Mouse (Mus musculus) limb, embryonic 11.5 days (tissue): ENCODE data around the gene Ptar1. TPM values are rescaled to one million over a fixed set of nuclear protein-coding genes. Genes with fewer than 3 reads are reported as not detected.

ENCODE experiments used
- ATAC-seq: fragments of 200-750 bp; cut with Nextera tagmentation; 2 replicates; pipeline ENCODE4 v1.8.0; 2017; ENCODE audit warnings: low read depth; ENCODE audit not compliant: insufficient number of reproducible peaks, low FRiP score, low TSS enrichment
- DNase-seq: peaks from one replicate; pipeline ENCODE4 v3.0.0-alpha.2; 2015; ENCODE audit warnings: low spot score
- H3K27ac ChIP-seq: fragments of 300-500 bp; sonication (generic); replicated peaks from 2 replicates; pipeline ENCODE4 v1.5.1; 2014; ENCODE audit warnings: low read depth, mild to moderate bottlenecking, low read length
- H3K27me3 ChIP-seq: fragments of 300-500 bp; sonication (generic); 2 replicates; pipeline ENCODE4 v1.6.1; 2014; ENCODE audit warnings: mild to moderate bottlenecking, low read length, mixed read lengths; ENCODE audit not compliant: control insufficient read depth, insufficient read depth
- H3K36me3 ChIP-seq: fragments of 300-500 bp; sonication (generic); 2 replicates; pipeline ENCODE4 v1.6.1; 2014; ENCODE audit warnings: mild to moderate bottlenecking, low read length, moderate library complexity, mixed read lengths; ENCODE audit not compliant: control insufficient read depth, insufficient read depth
- H3K4me1 ChIP-seq: fragments of 300-500 bp; sonication (generic); 2 replicates; pipeline ENCODE4 v1.6.1; 2014; ENCODE audit warnings: low read length, mixed read lengths; ENCODE audit not compliant: control insufficient read depth, insufficient read depth
- H3K4me2 ChIP-seq: fragments of 300-500 bp; sonication (generic); 2 replicates; pipeline ENCODE4 v1.6.1; 2014; ENCODE audit warnings: low read depth, mild to moderate bottlenecking, moderate library complexity; ENCODE audit not compliant: severe bottlenecking
- H3K4me3 ChIP-seq: fragments of 300-500 bp; sonication (generic); 2 replicates; pipeline ENCODE4 v1.5.1; 2014; ENCODE audit warnings: low read depth, low read length
- H3K9ac ChIP-seq: fragments of 300-500 bp; sonication (generic); 2 replicates; pipeline ENCODE4 v1.6.1; 2014; ENCODE audit warnings: mild to moderate bottlenecking, low read length
- H3K9me3 ChIP-seq: fragments of 300-500 bp; sonication (generic); 2 replicates; pipeline ENCODE4 v1.6.1; 2016; ENCODE audit warnings: low read length; ENCODE audit not compliant: control insufficient read depth
- WGBS: fragments of 180-500 bp; shearing (Covaris S2); extraction: QIAGEN DNeasy Blood & Tissue Kit; methylation state at CpG from one replicate; pipeline ENCODE4 v1.1.7; 2014; 5-methylcytosine and 5-hydroxymethylcytosine counted together
- polyA plus RNA-seq: library from polyadenylated mRNA; unstranded; fragments of >200 nt; fragmentation: Nextera tagmentation; extraction: Ambion mirVana; gene quantifications from 2 replicates; pipeline ENCODE4 v1.2.1, GENCODE M21; 2014

Ptar1 gene
- polyA plus RNA-seq = 7.3 and 7.9 TPM in 2 replicates

DNA sequence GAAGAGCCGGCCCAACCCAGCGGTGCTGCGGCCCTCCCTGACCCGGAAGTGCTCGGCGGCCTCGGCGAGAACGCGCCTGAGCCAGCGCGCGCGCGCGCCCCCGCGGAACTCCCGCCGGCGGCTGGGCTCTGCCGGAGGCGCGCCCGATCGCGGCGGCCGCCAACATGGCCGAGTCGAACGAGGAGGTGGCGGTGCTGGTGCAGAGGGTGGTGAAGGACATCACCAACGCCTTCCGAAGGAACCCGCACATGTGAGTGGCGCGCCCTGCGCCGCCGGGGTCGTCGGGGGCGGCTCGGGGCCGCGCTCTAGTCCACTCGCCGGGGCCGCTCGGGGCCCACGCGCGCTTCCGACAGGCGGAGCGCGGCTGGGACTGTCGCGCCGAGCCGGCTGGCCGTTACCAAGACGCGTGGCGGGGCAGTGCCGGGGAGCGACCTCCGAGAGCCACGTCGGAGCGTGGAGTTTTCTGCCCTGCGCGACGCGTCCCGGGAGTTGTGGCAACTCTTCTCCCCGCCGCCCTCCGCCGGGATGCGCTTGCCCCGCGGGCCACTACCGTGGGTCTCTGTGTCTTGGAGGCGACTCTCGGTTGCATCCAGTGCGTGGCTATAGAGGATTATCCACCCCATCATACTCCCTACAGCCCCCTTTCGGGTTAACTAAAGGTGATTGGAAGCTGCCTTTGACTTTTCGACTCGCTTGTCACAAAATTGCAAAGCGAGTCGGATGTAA is at the start of gene Ptar1:
Gene Ptar1 (plus strand): TSS at position 134 of the 726 bp plus-strand sequence.
- Histone ChIP-seq H3K4me3 (peak within 1 kb of the TSS; percentile 79), H3K9me3 (no peaks in the 10 kb centered on the region), H3K36me3 (no peaks in the 10 kb centered on the region), H3K4me1 (no peaks in the 10 kb centered on the region), H3K27me3 (no peaks in the 10 kb centered on the region), H3K9ac (peak within 1 kb of the TSS; percentile 92), H3K4me2 (peak within 1 kb of the TSS; percentile 61), H3K27ac (peak within 1 kb of the TSS; percentile 86)
- ATAC-seq = peak; percentile 90
- under 1% methylated on average over 93 of the region's 93 CpGs for WGBS
- peak; percentile 95 for DNase-seq

DNA sequence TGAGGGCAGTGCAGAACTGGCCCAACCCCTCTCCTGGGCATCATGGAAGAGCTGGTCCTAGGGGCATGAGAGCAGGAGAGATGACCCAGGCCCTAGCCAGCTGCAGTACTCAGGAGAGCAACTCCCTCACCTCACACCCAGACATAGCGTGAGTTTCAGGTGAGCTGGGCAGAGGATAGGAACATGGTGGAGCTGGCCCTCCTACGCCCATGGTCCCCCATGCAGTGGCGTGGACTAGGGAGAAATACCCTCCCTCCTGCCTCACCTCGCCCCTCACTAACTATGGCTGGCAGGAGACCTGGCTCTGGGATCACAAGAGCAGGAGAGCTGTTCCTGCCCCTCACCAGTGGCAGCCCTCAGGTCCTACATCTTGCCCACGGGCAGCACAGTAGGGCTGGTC is 43.4 kb upstream of the Ptar1 start:
- Histone ChIP-seq H3K4me2 (no peak overlapping the region), H3K9me3 (no peaks in the 10 kb centered on the region), H3K9ac (no peak overlapping the region), H3K4me3 (no peak overlapping the region), H3K4me1 (no peaks in the 10 kb centered on the region), H3K27ac (no peak overlapping the region), H3K36me3 (no peaks in the 10 kb centered on the region), H3K27me3 (no peaks in the 10 kb centered on the region)
- DNase-seq = no peak
- WGBS = 84% methylated on average over 5 of the region's 5 CpGs
- ATAC-seq = no peak

DNA sequence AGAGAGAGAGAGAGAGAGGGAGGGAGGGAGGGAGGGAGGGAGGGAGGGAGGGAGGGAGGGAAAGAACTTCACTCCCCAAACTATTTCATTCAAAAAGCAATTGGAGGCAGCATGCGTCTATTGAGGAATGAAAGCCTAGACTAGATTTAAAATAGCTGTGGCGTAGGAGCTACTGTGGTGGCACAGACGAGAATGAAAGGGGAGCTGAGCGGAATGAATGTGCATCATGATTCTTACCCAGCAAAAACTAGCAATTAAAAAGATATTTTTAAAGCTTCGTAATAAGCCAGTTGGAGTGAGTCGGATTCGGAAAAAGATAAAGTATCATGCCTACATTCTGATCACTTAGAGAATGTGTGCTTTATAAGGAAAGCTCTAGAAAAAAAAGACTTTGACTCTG is 41.9 kb upstream of the Ptar1 start:
- Histone ChIP-seq H3K4me3 (no peak overlapping the region), H3K36me3 (no peaks in the 10 kb centered on the region), H3K9me3 (no peaks in the 10 kb centered on the region), H3K27me3 (no peaks in the 10 kb centered on the region), H3K4me1 (no peaks in the 10 kb centered on the region), H3K4me2 (no peak overlapping the region), H3K27ac (no peak overlapping the region), H3K9ac (no peak overlapping the region)
- ATAC-seq (no peak), DNase-seq (no peak)
- 85% methylated on average over 7 of the region's 7 CpGs for whole genome bisulfite sequencing

DNA sequence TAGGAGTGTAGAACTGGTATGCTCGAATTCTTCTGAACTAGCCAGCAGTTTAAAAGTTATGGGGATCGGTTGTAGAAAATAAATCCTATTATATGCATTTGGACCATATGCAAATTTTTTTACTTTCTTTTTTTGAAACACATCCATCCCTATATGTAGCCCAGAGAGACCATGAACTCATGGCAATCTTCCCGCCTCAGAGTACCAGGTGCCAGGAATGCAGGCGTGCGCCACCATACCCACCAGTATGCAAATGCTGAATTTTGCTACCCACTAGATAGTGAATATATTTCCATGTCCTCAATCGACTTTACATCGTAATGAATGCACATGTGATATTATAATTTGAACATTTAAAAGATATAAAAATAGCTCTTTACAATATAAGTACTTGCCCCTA is 39.9 kb upstream of the Ptar1 start:
- no peak for DNase-seq
- no peak overlapping the region for H3K4me3 ChIP-seq
- H3K27me3 ChIP-seq = no peaks in the 10 kb centered on the region
- H3K36me3 ChIP-seq = no peaks in the 10 kb centered on the region
- no peak overlapping the region for H3K27ac ChIP-seq
- 94% methylated on average over 7 of the region's 7 CpGs for WGBS
- no peak overlapping the region for H3K9ac ChIP-seq
- H3K4me1 ChIP-seq = no peaks in the 10 kb centered on the region
- H3K4me2 ChIP-seq = no peak overlapping the region
- no peaks in the 10 kb centered on the region for H3K9me3 ChIP-seq
- ATAC-seq = no peak

DNA sequence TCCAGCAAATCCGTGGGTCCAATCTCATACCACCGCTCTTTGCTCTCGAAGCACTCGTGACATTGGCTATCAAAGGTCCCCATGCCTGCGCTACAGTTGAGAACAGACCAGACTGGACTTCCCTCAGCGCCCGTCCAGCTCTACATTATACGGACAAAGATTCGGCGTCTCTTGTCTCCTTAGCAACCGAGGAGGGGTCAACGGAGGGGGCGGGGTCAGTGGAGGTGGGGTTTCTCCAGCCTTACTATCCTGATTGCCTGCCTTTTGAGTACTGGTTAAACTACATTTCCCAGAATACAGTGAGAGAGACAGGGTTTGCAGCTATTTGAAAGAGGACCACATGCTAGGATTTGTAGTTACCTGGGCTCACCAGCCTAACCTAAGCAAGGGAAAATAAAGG is 34.6 kb upstream of the Ptar1 start, which contains the start of gene 1700028P14Rik:
Gene 1700028P14Rik (minus strand): TSS at position 169 of the 400 bp plus-strand sequence.
- no peaks in the 10 kb centered on the region for H3K4me1 ChIP-seq
- ATAC-seq (peak; percentile 83), DNase-seq (peak; percentile 71)
- WGBS = 5% methylated on average over 13 of the region's 13 CpGs
- no peaks in the 10 kb centered on the region for H3K9me3 ChIP-seq
- no peak within 1 kb of the TSS for H3K9ac ChIP-seq
- H3K36me3 ChIP-seq = no peaks in the 10 kb centered on the region
- no peak within 1 kb of the TSS for H3K27ac ChIP-seq
- H3K4me3 ChIP-seq = no peak within 1 kb of the TSS
- peak within 1 kb of the TSS; percentile 26; the same call in 1 of the 2 replicates for H3K4me2 ChIP-seq
- H3K27me3 ChIP-seq = no peaks in the 10 kb centered on the region

DNA sequence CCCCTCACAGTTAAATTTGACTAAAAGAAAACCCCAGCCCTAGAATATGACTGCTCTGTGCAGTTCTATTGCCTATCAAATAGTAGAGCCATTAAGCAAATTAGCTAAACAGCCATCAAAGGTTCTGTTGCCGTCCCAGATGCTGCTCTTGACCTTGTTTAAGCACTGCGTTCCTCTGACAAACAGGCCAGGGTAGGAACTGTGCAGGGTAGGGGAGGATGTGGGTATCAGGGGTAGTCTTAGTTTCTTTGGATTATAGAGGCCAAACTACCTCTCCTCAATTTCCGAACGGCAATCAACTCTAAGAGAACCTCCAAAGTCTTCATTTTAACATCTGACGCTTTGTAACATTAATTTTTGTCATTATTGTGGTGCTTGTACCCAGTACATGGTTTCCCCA is 34.1 kb upstream of the Ptar1 start:
- peak; percentile 35; the same call in 1 of the 2 replicates for ATAC-seq
- no peaks in the 10 kb centered on the region for H3K9me3 ChIP-seq
- H3K36me3 ChIP-seq = no peaks in the 10 kb centered on the region
- H3K27me3 ChIP-seq = no peaks in the 10 kb centered on the region
- no peak for DNase-seq
- H3K9ac ChIP-seq = no peak overlapping the region
- 90% methylated on average over 5 of the region's 5 CpGs for WGBS
- H3K27ac ChIP-seq = no peak overlapping the region
- H3K4me2 ChIP-seq = peak overlapping the region; percentile 26; the same call in 1 of the 2 replicates
- no peak overlapping the region for H3K4me3 ChIP-seq
- no peaks in the 10 kb centered on the region for H3K4me1 ChIP-seq

DNA sequence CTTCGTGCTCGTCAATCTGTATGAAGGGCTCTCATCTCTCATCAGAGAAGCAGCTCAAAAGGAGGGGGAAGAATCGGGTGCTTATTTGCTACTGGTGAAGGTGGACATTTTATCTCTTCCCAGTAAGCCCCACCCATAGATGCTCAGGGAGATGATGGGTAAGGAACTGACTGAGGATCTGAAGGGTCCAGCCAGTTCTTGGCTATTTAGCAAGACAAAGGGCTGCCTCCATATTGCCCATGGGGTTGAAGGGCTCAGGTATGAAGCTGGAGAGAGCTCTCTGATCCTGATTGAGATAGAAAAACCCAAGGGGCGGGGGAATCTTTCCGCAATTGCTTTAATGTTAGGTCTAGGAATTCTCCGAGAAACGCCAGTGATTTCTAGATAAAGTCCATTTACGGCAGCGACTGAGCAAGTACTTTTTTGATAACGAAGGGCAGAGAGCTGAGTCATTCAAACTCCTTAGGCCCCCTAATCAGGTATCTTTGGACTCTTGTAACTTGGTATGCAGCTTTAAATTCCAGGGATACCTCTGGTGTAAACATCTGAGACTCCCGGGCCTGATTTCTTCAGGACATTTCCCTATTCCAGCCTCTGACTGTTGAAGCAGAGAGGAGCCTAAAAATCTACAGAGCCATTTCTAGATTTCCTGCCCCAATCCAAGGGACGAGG is 29.8 kb upstream of the Ptar1 start:
- Histone ChIP-seq H3K27me3 (no peaks in the 10 kb centered on the region), H3K9ac (no peak overlapping the region), H3K4me2 (no peak overlapping the region), H3K4me3 (no peak overlapping the region), H3K4me1 (no peaks in the 10 kb centered on the region), H3K36me3 (no peaks in the 10 kb centered on the region), H3K27ac (no peak overlapping the region), H3K9me3 (no peaks in the 10 kb centered on the region)
- 62% methylated on average over 12 of the region's 12 CpGs for WGBS
- no peak for DNase-seq
- no peak for ATAC-seq

DNA sequence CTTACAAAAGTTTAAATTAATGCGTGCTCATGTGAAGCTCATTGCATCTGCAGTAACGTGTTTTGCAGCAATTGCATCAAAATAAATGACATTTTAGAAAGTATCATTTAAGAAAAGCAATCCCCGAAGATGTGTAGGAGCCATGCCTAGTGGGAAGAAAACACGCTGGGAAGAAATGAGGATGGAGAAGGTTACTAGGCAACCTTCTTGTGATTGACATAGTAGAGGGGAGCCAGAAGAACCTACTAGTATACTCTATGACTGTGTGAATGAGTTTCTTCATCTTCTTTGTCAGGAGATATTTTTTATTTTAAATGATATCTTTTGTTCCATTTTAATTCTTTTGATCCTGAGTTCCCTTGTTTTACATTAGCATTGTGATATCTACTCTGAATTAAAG is 28.9 kb upstream of the Ptar1 start:
- H3K36me3 ChIP-seq = no peaks in the 10 kb centered on the region
- WGBS = 82% methylated on average over 4 of the region's 4 CpGs
- no peaks in the 10 kb centered on the region for H3K27me3 ChIP-seq
- no peak overlapping the region for H3K4me3 ChIP-seq
- no peaks in the 10 kb centered on the region for H3K9me3 ChIP-seq
- DNase-seq = no peak
- no peak overlapping the region for H3K4me2 ChIP-seq
- no peak for ATAC-seq
- no peak overlapping the region for H3K27ac ChIP-seq
- H3K4me1 ChIP-seq = no peaks in the 10 kb centered on the region
- no peak overlapping the region for H3K9ac ChIP-seq
